In genomic region chr14:25015288-25016238, GRCm38 (mm10) we compare ENCODE assay signal across 9 mouse cellular contexts.
A peak's percentile ranks its signal among the peaks of the same experiment; 100 is the strongest.
DNase-seq lines count a peak whose midpoint lies in the region; ATAC-seq and TF ChIP-seq lines count a peak whose summit lies in the region.
"Had no signal": no experiment of that assay in that cellular context is flagged by ENCODE, and none has a peak within 500 bp of the region (broad histone marks: within the 10 kb centered on the region; RNA-seq: fewer than 3 reads in every experiment).

No protein-coding gene starts in this region.

- H3K9me3 ChIP-seq in liver, embryonic 11.5 days (ENCODE audit: control insufficient read depth, low read length): no peaks in the 10 kb centered on the region
- no peaks in the 10 kb centered on the region for H3K9me3 ChIP-seq in liver, postnatal 0 days (ENCODE audit: low read length)
- no peaks in the 10 kb centered on the region for H3K9me3 ChIP-seq in embryonic facial prominence, embryonic 14.5 days (ENCODE audit: control insufficient read depth, low read length)
- H3K9me3 ChIP-seq: liver, embryonic 13.5 days had no signal

- TF ChIP-seq POLR2A in myocyte (IDR thresholded peaks at IDR 0.05; ENCODE audit: insufficient read length, low read depth): no peak

- no peak overlapping the region for H3K4me2 ChIP-seq in liver, embryonic 11.5 days
- no peak overlapping the region for H3K4me2 ChIP-seq in liver, postnatal 0 days (ENCODE audit: low read depth, low read length)
- peak overlapping the region; percentile 37 for H3K4me2 ChIP-seq in embryonic facial prominence, embryonic 14.5 days (ENCODE audit: low read depth, low read length)
- peak overlapping the region; percentile 55 for H3K4me2 ChIP-seq in myocyte (ENCODE audit: low read depth)
- H3K4me2 ChIP-seq: liver, embryonic 13.5 days had no signal

- H3K27ac ChIP-seq in liver, embryonic 11.5 days (ENCODE audit: low read depth, low read length): peak overlapping the region; percentile 49
- H3K27ac ChIP-seq in liver, postnatal 0 days (ENCODE audit: low read depth): no peak overlapping the region
- H3K27ac ChIP-seq in embryonic facial prominence, embryonic 14.5 days (replicated peaks; ENCODE audit: low read depth, low read length): peak overlapping the region; percentile 83
- H3K27ac ChIP-seq: liver, embryonic 13.5 days had no signal

- no peaks in the 10 kb centered on the region for H3K27me3 ChIP-seq in liver, embryonic 11.5 days (replicated peaks; ENCODE audit: control insufficient read depth, insufficient read depth, low read length)
- no peaks in the 10 kb centered on the region for H3K27me3 ChIP-seq in liver, postnatal 0 days (ENCODE audit: insufficient read depth, low read length)
- no peaks in the 10 kb centered on the region for H3K27me3 ChIP-seq in embryonic facial prominence, embryonic 14.5 days (replicated peaks; ENCODE audit: control insufficient read depth, insufficient read depth, low read length)
- no peaks in the 10 kb centered on the region for H3K27me3 ChIP-seq in myocyte (ENCODE audit: control insufficient read depth, insufficient read depth, insufficient read length)
- H3K27me3 ChIP-seq: liver, embryonic 13.5 days had no signal

- no peak overlapping the region for H3ac ChIP-seq in myocyte (ENCODE audit: control insufficient read depth, insufficient read length)

- H3K4me3 ChIP-seq in liver, embryonic 11.5 days (ENCODE audit: low read depth, low read length): no peak overlapping the region
- no peak overlapping the region for H3K4me3 ChIP-seq in liver, postnatal 0 days (ENCODE audit: low read depth, low read length)
- H3K4me3 ChIP-seq in embryonic facial prominence, embryonic 14.5 days (ENCODE audit: low read depth, low read length): no peak overlapping the region
- no peak overlapping the region for H3K4me3 ChIP-seq in myocyte
- H3K4me3 ChIP-seq: liver, embryonic 13.5 days had no signal

- no peaks in the 10 kb centered on the region for H3K36me3 ChIP-seq in liver, embryonic 11.5 days (ENCODE audit: control insufficient read depth, insufficient read depth, low read length)
- no peaks in the 10 kb centered on the region for H3K36me3 ChIP-seq in liver, postnatal 0 days (replicated peaks; ENCODE audit: insufficient read depth, low read length)
- H3K36me3 ChIP-seq in embryonic facial prominence, embryonic 14.5 days (ENCODE audit: control insufficient read depth, insufficient read depth, low read length): no peaks in the 10 kb centered on the region
- no peaks in the 10 kb centered on the region for H3K36me3 ChIP-seq in myocyte (ENCODE audit: control insufficient read depth, insufficient read depth)
- H3K36me3 ChIP-seq: liver, embryonic 13.5 days had no signal

- no peak for TF ChIP-seq CTCF in liver, postnatal 0 days (IDR thresholded peaks at IDR 0.05; ENCODE audit: low read depth)

- DNase-seq in liver, embryonic 11.5 days (ENCODE audit: low spot score): no peak
- no peak for DNase-seq in liver, postnatal 0 days
- DNase-seq in adrenal gland, adult 2 months: peak; percentile 66
- DNase-seq in embryonic facial prominence, embryonic 14.5 days (ENCODE audit: low spot score): peak; percentile 89
- peak; percentile 31 to 48 for DNase-seq in kidney, adult 8-10 months
- no peak for DNase-seq in layer of hippocampus, postnatal 25 days (ENCODE audit: extremely low spot score in 1 of 2, low spot score in 1 of 2)
- no peak for DNase-seq in frontal cortex, postnatal 14 days (ENCODE audit: low spot score in 2 of 2)
- DNase-seq: liver, embryonic 13.5 days had no signal

- H3K4me1 ChIP-seq in liver, embryonic 11.5 days (replicated peaks; ENCODE audit: control insufficient read depth, insufficient read depth, low read length): 0 out of 2 replicates have a peak, but pooled peaks cover 2% of the 10 kb centered on the region
- 0 out of 2 replicates have a peak, but pooled peaks cover 2% of the 10 kb centered on the region for H3K4me1 ChIP-seq in liver, postnatal 0 days (ENCODE audit: insufficient read depth)
- peaks cover 28% of the 10 kb centered on the region for H3K4me1 ChIP-seq in embryonic facial prominence, embryonic 14.5 days (ENCODE audit: control insufficient read depth, insufficient read depth, low read length)
- H3K4me1 ChIP-seq: liver, embryonic 13.5 days had no signal

- no peak for TF ChIP-seq EP300 in liver, postnatal 0 days (IDR thresholded peaks at IDR 0.05; ENCODE audit: low read depth)

- no peak overlapping the region for H3K9ac ChIP-seq in liver, embryonic 11.5 days (ENCODE audit: low read depth, low read length)
- no peak overlapping the region for H3K9ac ChIP-seq in liver, postnatal 0 days (replicated peaks)
- no peak overlapping the region for H3K9ac ChIP-seq in embryonic facial prominence, embryonic 14.5 days (ENCODE audit: low read depth, low read length)
- H3K9ac ChIP-seq: liver, embryonic 13.5 days had no signal

- 18% methylated on average over 8 of the region's 8 CpGs for WGBS in liver, embryonic 11.5 days
- 24% methylated on average over 8 of the region's 8 CpGs for WGBS in liver, postnatal 0 days (ENCODE audit: insufficient replicate concordance)
- WGBS in embryonic facial prominence, embryonic 14.5 days: 1% methylated on average over 8 of the region's 8 CpGs

- no peak for ATAC-seq in liver, embryonic 11.5 days (replicated peaks; ENCODE audit: low FRiP score)
- ATAC-seq in liver, postnatal 0 days: no peak
- peak; percentile 53 for ATAC-seq in embryonic facial prominence, embryonic 14.5 days (ENCODE audit: low read depth)

- no peaks in the 10 kb centered on the region for H3K79me2 ChIP-seq in myocyte (ENCODE audit: control insufficient read depth, insufficient read depth)

TF ChIP-seq in myocyte, 11 proteins besides CTCF, POLR2A, EP300 and RAD21:
- no peak for TF ChIP-seq TCF12 (IDR thresholded peaks at IDR 0.05; ENCODE audit: insufficient read depth, poor library complexity, severe bottlenecking)
- no peak for TF ChIP-seq TCF3 (IDR thresholded peaks at IDR 0.05; ENCODE audit: insufficient read length, low read depth)
- TF ChIP-seq CEBPB (IDR thresholded peaks at IDR 0.05; ENCODE audit: insufficient read depth, poor library complexity, severe bottlenecking): no peak
- TF ChIP-seq E2F4 (IDR thresholded peaks at IDR 0.05; ENCODE audit: insufficient read depth): no peak
- TF ChIP-seq POLR2AphosphoS2 (IDR thresholded peaks at IDR 0.05; ENCODE audit: insufficient read length, low read depth): no peak
- no peak for TF ChIP-seq SRF (IDR thresholded peaks at IDR 0.05; ENCODE audit: control insufficient read depth, insufficient read length, low read depth)
- peak in 2 of 3 experiments; percentile 28 to 51 for TF ChIP-seq MYOD1 (IDR thresholded peaks at IDR 0.05; ENCODE audit: control insufficient read depth in 1 of 3, insufficient read length in 2 of 3, low read depth in 2 of 3)
- peak in 1 of 3 experiments; percentile 45 for TF ChIP-seq MYOG (IDR thresholded peaks at IDR 0.05; ENCODE audit: control insufficient read depth in 1 of 3, insufficient read depth in 1 of 3, insufficient read length in 2 of 3, low read depth in 2 of 3)
- TF ChIP-seq MAX (IDR thresholded peaks at IDR 0.05; ENCODE audit: low read depth): no peak
- no peak for TF ChIP-seq USF1 (IDR thresholded peaks at IDR 0.05; ENCODE audit: low read depth)
- no peak for TF ChIP-seq REST (IDR thresholded peaks at IDR 0.05; ENCODE audit: insufficient read depth, insufficient read length)

Comparison
In these comparisons a context has a peak if more than half of its experiments do, and no peak if none do; other contexts are left out.
1. DNase-seq: peak in adrenal gland, adult 2 months (single experiment), embryonic facial prominence, embryonic 14.5 days (single experiment) and kidney, adult 8-10 months (2 of 2); none in liver, embryonic 11.5 days (single experiment), liver, postnatal 0 days (single experiment), layer of hippocampus, postnatal 25 days (0 of 2) and frontal cortex, postnatal 14 days (0 of 2).
2. H3K4me2 ChIP-seq: peak in embryonic facial prominence, embryonic 14.5 days (single experiment) and myocyte (single experiment); none in liver, embryonic 11.5 days (single experiment) and liver, postnatal 0 days (single experiment).